Mouse (Mus musculus) inflammation-experienced regulatory T-cells, adult 16 weeks (primary cell): Measurements from ENCODE around the gene Lmnb2. TPM values are rescaled to one million over a fixed set of nuclear protein-coding genes. Genes with fewer than 3 reads are reported as not detected.

Source experiments
- polyA plus RNA-seq: library from polyadenylated mRNA; unstranded; fragments of 100-300 nt; shearing (Covaris generic); gene quantifications from one replicate; pipeline ENCODE4 v1.2.1, GENCODE M21; 2017

The Lmnb2 gene
- polyA plus RNA-seq: 18.9 TPM

GRCm38 (mm10) chr10:80917779-80918434, at the start of gene Lmnb2:
Lmnb2 (minus strand) TSS chr10:80918245.

DNA sequence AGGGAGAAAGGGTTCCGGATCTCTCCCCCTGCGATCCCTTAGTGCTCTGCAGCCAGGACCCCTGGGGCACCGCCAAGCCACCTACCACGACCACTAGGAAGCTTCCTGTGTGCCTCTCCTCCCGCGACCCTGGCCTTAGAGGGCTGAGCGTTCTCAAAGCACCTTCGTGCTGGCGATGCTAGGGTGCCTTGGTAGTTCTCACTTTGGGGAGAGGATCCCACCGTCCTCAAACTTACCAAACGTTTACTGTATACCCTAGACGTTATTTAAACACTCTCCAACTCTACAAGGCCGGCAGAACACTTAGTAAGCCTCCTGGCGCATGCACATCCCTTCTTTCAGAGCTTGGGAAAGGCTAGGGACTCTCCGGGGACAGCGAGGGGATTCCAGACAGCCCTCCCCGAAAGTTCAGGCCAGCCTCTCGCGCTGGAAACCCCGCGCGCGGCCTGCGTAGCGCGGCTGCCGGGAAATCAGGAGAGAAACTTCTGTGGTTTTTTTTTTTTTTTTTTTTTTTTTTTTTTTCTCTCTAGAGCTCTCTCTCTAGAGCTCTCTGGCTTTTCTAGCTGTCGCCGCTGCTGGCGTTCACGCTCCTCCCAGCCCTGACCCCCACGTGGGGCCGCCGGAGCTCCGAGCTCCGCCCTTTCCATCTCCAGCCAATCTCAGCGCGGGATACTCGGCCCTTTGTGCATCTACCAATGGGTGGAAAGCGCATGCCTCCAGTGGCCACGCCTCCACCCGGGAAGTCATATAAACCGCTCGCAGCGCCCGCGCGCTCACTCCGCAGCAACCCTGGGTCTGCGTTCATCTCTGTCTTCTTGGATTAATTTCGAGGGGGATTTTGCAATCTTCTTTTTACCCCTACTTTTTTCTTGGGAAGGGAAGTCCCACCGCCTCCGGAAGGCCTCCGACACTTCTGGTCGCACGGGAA, 11.5 kb upstream of the Lmnb2 start, which contains the start of gene Gadd45b:
Gene Gadd45b, plus strand, starts transcription at position 775 of the 928 bp plus-strand sequence.

DNA sequence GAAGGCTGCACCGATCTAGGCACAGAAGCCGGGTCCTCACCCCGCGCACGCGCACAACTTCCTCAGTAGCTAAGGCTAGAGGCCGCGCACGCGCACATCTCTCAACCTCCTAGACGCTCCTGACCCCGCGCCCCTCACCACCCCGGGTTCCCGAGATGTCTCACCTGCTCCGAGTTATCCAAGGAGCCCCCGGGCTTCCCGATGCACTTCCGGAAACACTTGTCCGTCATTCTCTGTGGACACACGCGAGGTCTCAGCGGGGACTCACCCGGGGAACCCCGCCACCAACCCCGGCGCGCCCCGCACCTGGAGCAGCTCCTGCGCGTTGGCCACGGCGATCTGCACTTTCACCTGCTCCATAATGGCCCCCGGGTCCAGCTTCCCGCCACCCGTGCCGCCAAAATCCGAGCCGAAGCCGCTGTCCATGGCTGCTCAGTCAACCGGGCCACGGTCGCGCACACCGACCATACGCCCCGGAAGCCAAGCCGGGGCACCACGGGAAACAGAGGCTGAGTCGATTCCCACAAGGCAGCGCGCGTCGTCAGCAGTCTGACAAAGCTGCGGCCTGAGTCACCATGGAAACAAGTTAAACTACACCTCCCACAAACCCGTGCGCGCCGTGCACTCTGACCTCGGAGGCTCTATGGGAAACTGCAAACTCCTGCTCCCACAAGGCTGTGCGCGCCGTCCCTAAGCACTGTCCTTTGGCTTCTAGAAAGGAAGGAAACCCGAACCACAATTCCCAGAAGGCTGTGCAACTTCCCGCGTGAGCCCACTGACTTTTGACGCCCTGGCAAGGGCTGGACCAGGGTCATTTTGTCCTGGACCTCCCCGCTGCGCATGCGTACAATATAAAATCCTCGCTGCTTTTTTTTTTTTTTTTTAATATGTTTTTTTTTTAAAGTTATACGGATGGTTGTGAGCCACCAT, 17.5 kb downstream of the Lmnb2 start, which contains the start of gene Timm13:
Gene Timm13, minus strand, starts transcription at position 652 of the 930 bp plus-strand sequence.

DNA sequence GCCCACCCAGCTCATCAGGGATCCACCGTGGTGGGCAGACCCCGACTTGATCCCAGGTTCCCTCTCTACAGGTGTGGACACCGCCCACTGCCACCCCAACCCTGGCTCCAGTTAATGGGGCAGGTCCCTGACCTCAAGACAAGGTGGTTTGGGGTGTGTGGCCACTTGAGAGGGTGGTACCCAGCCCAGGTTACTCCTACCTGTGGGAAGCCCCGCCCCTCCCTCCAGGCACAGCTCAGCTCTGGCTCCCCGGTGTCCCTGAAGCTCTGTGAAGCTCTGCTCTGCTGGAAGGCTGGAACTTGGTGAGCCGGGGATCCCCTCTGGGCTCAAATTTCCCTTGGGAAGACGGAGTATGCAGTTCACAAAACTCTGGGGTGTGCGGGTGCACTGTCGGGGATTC, 46.5 kb downstream of the Lmnb2 start, which contains the start of gene Tmprss9:
Gene Tmprss9, plus strand, starts transcription at position 268 of the 400 bp plus-strand sequence.

DNA sequence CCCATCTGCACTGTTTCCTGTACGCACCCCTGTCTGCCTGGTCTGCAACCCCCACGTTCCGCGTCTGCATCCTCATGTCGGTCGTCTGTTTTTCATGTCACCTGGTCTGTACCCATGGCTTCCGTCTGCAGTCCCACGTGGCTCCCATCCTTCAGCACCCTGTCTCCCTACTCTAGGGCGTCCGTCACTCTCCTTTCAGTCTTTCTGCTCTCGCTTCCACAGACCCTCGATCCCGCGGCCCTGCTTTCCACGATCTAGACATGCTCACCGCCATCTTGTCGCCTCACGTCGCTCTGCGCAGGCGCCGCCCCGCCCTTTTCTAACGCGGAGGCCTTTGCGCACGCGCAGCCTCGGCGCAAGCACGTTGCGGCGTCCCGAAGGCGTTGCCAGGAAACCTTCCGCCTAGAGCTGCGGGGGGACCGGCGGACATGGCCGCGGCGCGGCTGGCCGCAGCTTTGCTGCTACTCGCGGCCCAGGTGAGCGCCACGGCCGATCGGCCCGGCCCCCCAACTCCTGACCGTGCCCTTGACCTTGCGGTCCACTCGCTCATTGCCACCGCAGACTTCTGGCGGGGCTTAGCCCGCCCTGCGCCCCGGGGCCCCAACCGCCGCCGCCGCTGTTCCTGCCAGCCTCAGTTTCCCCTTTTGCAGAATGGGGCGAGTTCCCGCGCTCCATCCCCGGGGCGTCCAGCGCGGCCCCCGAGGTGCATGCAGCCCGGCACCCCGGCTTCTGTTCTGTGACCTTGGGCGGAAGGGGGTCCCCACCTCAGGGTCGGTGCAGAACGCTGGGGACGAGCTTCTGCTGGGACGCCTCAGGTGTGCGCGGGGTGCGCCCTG, 62.9 kb downstream of the Lmnb2 start, which contains the start of the genes Lsm7 and Sppl2b:
Gene Lsm7, minus strand, starts transcription at position 297 of the 836 bp plus-strand sequence.
Gene Sppl2b, plus strand, starts transcription at position 363 of the 836 bp plus-strand sequence.

Other genes with a start within 250 kb of the Lmnb2 start
- 17.5 TPM for gene Mknk2, start 240.1 kb downstream of the Lmnb2 start, polyA plus RNA-seq
- gene Mob3a, start 216.3 kb downstream of the Lmnb2 start, polyA plus RNA-seq: 426 TPM
- 188 TPM for gene Izumo4, start 216.1 kb downstream of the Lmnb2 start, polyA plus RNA-seq
- gene Ap3d1, start 176.0 kb downstream of the Lmnb2 start, polyA plus RNA-seq: 52.0 TPM
- gene Dot1l, start 163.0 kb downstream of the Lmnb2 start, polyA plus RNA-seq: 9.4 TPM
- gene Sf3a2, start 120.0 kb downstream of the Lmnb2 start, polyA plus RNA-seq: 68.2 TPM
- 259 TPM for gene Plekhj1, start 119.6 kb downstream of the Lmnb2 start, polyA plus RNA-seq
- gene Amh, start 113.0 kb downstream of the Lmnb2 start, polyA plus RNA-seq: not detected
- gene Jsrp1, start 104.7 kb downstream of the Lmnb2 start, polyA plus RNA-seq: not detected
- gene Oaz1, start 91.6 kb downstream of the Lmnb2 start, polyA plus RNA-seq: 2,156 TPM
- not detected for gene Lingo3, start 74.2 kb downstream of the Lmnb2 start, polyA plus RNA-seq
- 200 TPM for gene Lsm7, start 63.0 kb downstream of the Lmnb2 start, polyA plus RNA-seq
- gene Sppl2b, start 63.0 kb downstream of the Lmnb2 start, polyA plus RNA-seq: 39.7 TPM
- not detected for gene Tmprss9, start 46.4 kb downstream of the Lmnb2 start, polyA plus RNA-seq
- 243 TPM for gene Timm13, start 17.3 kb downstream of the Lmnb2 start, polyA plus RNA-seq
- gene Gadd45b, start 11.8 kb upstream of the Lmnb2 start, polyA plus RNA-seq: 93.6 TPM
- gene Gng7, start 96.7 kb upstream of the Lmnb2 start, polyA plus RNA-seq: 0.09 TPM
- gene Diras1, start 107.4 kb upstream of the Lmnb2 start, polyA plus RNA-seq: not detected
- gene Slc39a3, start 119.2 kb upstream of the Lmnb2 start, polyA plus RNA-seq: 20.4 TPM
- gene Sgta, start 141.9 kb upstream of the Lmnb2 start, polyA plus RNA-seq: 124 TPM
- 17.8 TPM for gene Thop1, start 151.8 kb upstream of the Lmnb2 start, polyA plus RNA-seq
- gene Creb3l3, start 180.6 kb upstream of the Lmnb2 start, polyA plus RNA-seq: not detected
- 51.7 TPM for gene Map2k2, start 187.7 kb upstream of the Lmnb2 start, polyA plus RNA-seq
- gene Zbtb7a, start 217.0 kb upstream of the Lmnb2 start, polyA plus RNA-seq: 43.0 TPM
- 51.7 TPM for gene Pias4, start 249.7 kb upstream of the Lmnb2 start, polyA plus RNA-seq